Mouse (Mus musculus) left cerebral cortex, adult 8-10 months (tissue): Measurements from ENCODE around the gene Exoc6b. TPM values are rescaled to one million over a fixed set of nuclear protein-coding genes. Genes with fewer than 3 reads are reported as not detected.

Experiments
- DNase-seq, 2 experiments: peaks; one replicate each; pipeline ENCODE4 v3.0.0; 2022; ENCODE audit warnings: low spot score in 2 of 2
- total RNA-seq, 4 experiments: library from RNA; stranded (reverse); gene quantifications; 2 replicates each; pipeline ENCODE4 v1.2.4; 2022

Exoc6b gene
- total RNA-seq, 4 experiments from 2014 or later = 76.7 to 85.4 (median 80.3) TPM

- DNase-seq = no peak
Measured at GRCm38 (mm10) chr6:84742227-84742626, 327.1 kb downstream of the Exoc6b start.

GRCm38 (mm10) chr6:84736942-84737341 is 332.4 kb downstream of the Exoc6b start:
- peak in 1 of 2 experiments; percentile 10 for DNase-seq

GRCm38 (mm10) chr6:84726876-84727275 is 342.4 kb downstream of the Exoc6b start:
- DNase-seq = no peak

- DNase-seq = no peak
Measured at GRCm38 (mm10) chr6:84713171-84713570, 356.1 kb downstream of the Exoc6b start.

- no peak for DNase-seq
Measured at GRCm38 (mm10) chr6:84710831-84711230, 358.5 kb downstream of the Exoc6b start.

- no peak for DNase-seq
Measured at GRCm38 (mm10) chr6:84708631-84709030, 360.7 kb downstream of the Exoc6b start.

GRCm38 (mm10) chr6:84699579-84699978 is 369.7 kb downstream of the Exoc6b start:
- no peak for DNase-seq

- DNase-seq = no peak
Measured at GRCm38 (mm10) chr6:84698288-84698673, 371.0 kb downstream of the Exoc6b start.

- DNase-seq = no peak
Measured at GRCm38 (mm10) chr6:84697474-84698287, 371.6 kb downstream of the Exoc6b start.

- DNase-seq = no peak
Measured at GRCm38 (mm10) chr6:84693844-84694243, 375.5 kb downstream of the Exoc6b start.

GRCm38 (mm10) chr6:84693204-84693603 is 376.1 kb downstream of the Exoc6b start:
- DNase-seq = no peak

- no peak for DNase-seq
Measured at GRCm38 (mm10) chr6:84691907-84692306, 377.4 kb downstream of the Exoc6b start.

- no peak for DNase-seq
Measured at GRCm38 (mm10) chr6:84677770-84678169, 391.5 kb downstream of the Exoc6b start.

GRCm38 (mm10) chr6:84674936-84675335 is 394.4 kb downstream of the Exoc6b start:
- DNase-seq = no peak

GRCm38 (mm10) chr6:84674136-84674535 is 395.2 kb downstream of the Exoc6b start:
- no peak for DNase-seq

GRCm38 (mm10) chr6:84661451-84662112 is 407.7 kb downstream of the Exoc6b start:
- no peak for DNase-seq

GRCm38 (mm10) chr6:84660982-84661381 is 408.3 kb downstream of the Exoc6b start:
- DNase-seq = no peak

- no peak for DNase-seq
Measured at GRCm38 (mm10) chr6:84657091-84657490, 412.2 kb downstream of the Exoc6b start.

- no peak for DNase-seq
Measured at GRCm38 (mm10) chr6:84656680-84657079, 412.6 kb downstream of the Exoc6b start.

GRCm38 (mm10) chr6:84651902-84652301 is 417.4 kb downstream of the Exoc6b start:
- no peak for DNase-seq

GRCm38 (mm10) chr6:84647197-84647596 is 422.1 kb downstream of the Exoc6b start:
- no peak for DNase-seq

- no peak for DNase-seq
Measured at GRCm38 (mm10) chr6:84646696-84647095, 422.6 kb downstream of the Exoc6b start.

GRCm38 (mm10) chr6:84641062-84641431 is 428.3 kb downstream of the Exoc6b start:
- no peak for DNase-seq
